Mouse (Mus musculus): ENCODE data around the gene Pabpc4.

GRCm38 (mm10) chr4:123337693-123338092, 75.5 kb downstream of the Pabpc4 start:
- no peak for TF ChIP-seq POLR2A (IDR thresholded peaks at IDR 0.05; ENCODE audit: control insufficient read depth, low read depth, low read length)
- TF ChIP-seq CTCF (IDR thresholded peaks at IDR 0.05; ENCODE audit: control insufficient read depth, insufficient read depth, insufficient replicate concordance, low read depth, low read length), result no peak
